Mouse (Mus musculus) forelimb bud, embryonic 11.5 days (tissue): ENCODE data around the gene Akap6.
"Not testable (repeated sequence)": the region's sequence is repeated elsewhere in the genome, so short reads cannot be mapped to it uniquely, and the experiment has no call there.

Experiments used
- DNase-seq: peaks from one replicate; pipeline ENCODE4 v3.0.0-alpha.2; 2012; ENCODE audit warnings: low read depth, low spot score

Akap6 gene

DNA sequence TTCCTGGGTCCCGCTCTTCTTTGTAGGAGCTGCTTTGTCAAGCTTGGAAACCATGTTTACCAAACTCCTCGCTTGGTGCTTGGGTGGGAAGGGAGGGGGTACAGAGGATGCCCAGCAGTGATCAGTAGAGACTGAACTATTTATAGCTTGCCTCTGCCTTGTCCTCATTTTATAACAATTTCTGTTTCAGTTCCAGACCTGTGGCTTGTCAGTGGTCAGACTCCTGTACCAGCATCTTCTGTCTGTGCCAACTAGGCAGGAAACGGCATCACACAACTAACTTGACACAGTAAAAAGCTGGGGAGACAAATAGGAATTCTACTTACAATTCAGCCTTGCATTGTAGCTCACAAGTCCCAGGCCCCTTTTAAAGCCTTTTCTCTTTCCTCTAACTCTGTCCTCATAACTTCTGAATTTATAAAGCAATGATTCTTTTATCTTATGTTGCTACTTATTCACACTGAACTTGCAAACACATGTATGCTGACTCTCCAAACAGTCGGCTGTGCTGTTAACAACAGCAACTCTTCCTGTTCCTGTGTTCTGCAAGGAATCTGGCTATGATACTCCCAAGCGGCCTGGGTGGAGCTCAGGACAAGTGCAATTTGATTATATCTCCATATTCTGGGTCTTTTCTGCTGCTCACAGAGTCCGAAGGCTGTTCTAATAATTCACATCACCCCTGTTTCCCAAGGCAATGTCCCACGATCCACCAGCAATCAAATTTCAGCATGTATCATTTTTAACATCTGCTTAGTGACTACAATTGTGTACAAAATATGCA, 12.9 kb downstream of the Akap6 start:
- DNase-seq: no peak

- DNase-seq: no peak
Measured at GRCm38 (mm10) chr12:52718392-52718791, 19.2 kb downstream of the Akap6 start.

- DNase-seq: no peak
Measured at GRCm38 (mm10) chr12:52719232-52719631, 20.0 kb downstream of the Akap6 start.

DNA sequence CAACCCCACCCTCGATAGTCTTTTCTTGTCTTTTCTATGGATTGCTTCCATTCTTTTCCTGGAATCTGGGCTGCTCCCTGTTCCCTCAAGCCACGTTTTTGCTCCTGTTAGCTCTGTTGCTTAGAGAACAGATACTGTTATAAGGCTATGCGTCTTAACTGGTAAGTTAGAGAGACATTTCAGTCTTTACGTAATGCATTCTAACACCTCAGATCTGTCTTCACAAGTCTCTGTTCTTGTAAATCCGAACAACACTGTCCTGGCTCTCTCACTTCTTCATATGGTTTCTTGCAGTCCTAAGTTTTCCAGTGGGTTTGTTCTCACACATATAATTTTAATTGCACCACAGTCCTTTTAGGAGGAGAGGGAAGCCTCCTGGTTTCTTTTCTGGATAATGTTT, 20.5 kb downstream of the Akap6 start:
- DNase-seq: no peak

DNA sequence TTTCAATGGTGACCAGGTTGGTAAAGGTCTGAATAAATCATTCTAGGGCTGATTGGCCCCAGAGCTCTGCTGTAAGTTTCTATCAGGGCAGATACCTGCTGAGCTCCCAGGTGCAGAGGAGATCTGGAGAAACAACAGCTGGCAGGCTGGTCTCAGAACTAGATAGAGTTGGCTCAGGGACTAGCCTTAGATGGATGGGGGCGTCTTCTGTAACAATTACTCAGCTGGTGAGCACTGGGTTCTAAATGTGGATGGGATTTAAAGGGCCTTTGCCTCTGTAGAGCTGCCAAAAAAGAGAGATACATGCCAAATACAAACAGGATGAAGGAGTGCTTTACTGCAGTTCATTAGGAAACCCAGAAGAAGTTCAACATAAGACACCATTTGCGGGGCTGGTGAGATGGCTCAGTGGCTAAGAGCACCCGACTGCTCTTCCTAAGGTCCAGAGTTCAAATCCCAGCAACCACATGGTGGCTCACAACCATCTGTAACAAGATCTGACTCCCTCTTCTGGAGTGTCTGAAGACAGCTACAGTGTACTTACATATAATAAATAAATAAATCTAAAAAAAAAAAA, 24.9 kb downstream of the Akap6 start:
- DNase-seq: not testable (repeated sequence)

DNA sequence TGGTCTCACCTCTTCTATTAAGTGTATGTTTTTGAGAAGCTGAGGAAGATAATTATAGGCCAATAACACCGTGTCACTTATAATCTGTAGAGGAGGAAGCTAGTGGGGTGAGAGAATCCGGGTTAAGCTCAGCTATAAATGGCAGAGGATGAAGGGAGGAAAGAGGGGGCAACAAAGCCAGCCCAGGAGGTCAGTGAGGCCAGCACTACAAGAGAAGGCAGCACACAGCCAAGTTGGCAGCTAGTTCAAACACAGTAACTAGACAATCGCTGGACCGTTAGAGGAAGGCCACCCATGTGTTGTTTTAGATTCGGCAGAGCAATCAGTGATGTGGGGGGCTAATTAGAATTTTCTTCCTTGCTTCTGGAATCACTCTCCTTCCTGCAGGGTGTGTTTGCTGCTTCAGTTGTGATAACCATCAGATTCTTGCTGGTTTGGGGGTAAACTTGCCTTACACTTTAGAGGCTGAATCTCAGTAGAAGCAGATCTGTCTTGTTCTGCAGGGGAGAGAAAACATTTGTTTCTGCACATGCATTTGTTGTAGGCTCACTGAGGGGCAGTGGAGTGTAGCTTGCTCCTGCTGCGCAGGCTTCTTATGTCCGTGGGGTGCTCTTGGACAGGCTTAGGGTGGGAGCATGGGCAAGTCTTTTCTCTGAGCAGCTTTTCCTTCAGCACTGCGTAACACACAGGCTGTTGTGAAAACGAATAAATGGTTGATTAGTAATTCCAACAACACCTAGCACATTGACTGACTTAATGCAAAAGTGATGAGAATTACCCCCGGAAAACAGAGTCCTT, 27.4 kb downstream of the Akap6 start:
- no peak for DNase-seq

- DNase-seq: no peak
Measured at GRCm38 (mm10) chr12:52729396-52729795, 30.2 kb downstream of the Akap6 start.

DNA sequence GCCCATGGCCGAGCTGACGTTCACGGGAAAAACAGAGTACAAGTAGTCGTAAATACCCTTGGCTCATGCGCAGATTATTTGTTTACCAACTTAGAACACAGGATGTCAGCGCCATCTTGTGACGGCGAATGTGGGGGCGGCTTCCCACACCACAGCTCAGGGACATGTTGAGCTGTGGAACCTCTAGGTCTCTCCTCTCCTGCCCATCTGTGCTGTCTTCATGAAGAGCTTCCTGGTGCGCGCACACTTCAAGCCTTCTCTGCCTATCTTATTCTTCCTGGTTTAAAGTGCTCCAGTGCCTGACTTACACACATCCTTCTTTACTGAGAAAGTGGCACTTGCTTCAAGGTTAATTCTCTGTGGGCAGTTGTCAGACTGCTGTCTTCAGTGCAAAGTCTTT, 36.0 kb downstream of the Akap6 start:
- DNase-seq: not testable (repeated sequence)

DNA sequence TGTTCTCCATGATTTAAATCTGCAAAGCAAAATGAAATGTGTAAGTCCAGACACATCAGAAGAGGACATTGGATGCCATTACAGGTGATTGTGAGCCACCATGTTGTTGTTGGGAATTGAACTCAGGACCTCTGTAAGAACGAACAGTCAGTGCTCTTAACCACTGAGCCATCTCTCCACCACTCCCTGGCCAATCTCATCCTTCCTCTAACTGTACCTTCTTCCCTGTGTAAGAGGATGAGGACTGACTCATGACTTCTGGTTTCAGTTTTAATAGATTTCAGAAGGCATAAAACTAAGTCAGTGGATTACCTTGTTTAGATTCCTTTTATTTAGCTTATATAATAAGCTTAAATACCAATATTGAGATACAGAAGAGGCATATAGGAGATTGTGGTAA, 38.0 kb downstream of the Akap6 start:
- DNase-seq: no peak

DNA sequence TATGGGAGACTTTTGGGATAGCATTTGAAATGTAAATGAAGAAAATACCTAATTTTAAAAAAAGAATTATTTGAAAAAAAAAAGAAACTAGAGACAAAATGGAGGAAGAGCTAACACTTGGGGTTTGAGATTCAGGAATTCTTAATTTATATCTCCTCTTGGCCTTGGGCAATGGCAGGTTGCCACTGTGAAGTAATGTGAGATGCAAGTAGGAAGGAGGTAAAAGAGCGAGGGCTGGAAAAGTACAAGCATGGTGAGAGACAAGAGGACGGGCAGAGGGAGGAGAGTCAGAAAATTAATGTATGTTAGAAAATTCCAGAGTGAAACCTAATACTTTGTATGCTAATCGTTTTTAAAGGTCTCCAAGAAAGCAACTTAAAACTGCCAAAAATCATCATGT, 40.1 kb downstream of the Akap6 start:
- DNase-seq: no peak

DNA sequence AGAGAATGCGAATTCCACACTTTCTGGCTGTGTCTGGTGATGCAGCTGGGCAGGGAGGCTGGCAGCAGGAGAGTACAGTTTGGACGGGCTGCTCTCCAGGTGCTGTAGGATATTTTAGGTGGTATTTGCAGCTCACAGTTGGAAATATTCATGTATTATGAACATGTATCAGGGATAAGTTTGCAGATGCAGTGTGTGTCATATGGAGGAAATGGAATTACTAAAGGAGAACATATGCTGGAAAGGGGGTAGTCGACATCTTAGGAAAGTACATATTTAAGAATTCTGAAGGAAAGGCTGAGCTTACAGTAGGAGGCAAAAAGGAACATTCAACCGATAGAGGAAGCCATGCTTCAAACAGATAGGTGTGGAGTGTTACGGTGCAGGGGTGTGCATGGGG, 42.6 kb downstream of the Akap6 start:
- DNase-seq: no peak

DNA sequence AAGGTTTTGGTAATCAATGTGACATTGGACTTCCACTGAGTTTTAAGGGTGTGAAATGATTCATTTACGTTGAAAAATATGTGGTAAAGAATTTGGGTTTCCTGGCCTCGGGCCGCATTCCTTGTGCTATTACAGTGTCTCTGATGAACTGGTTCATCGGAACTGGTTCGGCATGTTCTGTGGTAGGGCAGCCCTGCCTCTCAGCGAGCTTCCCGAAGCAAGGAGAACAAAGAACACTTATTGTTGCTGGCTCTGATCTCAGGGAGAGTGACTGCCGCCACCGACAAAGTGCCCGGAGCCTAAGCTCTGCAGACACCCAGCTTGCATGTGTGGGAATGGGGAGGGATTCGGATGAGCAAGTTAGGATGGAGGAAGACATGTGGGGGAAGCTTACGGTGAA, 50.8 kb downstream of the Akap6 start:
- DNase-seq: no peak

DNA sequence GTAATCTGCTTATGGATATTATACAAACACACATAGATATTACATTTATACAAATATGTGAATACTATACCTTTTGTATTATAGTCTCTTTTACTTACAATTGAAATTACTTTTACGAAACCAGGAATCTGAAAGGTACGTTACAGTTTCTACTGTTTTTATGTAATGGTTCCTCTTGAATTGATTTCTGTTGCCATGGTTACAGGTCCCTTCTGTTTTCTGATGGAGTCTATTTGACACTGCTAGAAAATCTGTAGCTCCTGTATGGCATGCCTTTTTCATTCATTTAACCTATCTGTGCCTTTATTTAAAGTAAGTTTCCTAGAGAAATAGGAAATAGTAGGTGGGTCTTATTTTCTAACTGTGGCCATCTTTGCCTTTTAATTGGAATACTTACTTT, 56.5 kb downstream of the Akap6 start:
- no peak for DNase-seq

- no peak for DNase-seq
Measured at GRCm38 (mm10) chr12:52757881-52758280, 58.7 kb downstream of the Akap6 start.

DNA sequence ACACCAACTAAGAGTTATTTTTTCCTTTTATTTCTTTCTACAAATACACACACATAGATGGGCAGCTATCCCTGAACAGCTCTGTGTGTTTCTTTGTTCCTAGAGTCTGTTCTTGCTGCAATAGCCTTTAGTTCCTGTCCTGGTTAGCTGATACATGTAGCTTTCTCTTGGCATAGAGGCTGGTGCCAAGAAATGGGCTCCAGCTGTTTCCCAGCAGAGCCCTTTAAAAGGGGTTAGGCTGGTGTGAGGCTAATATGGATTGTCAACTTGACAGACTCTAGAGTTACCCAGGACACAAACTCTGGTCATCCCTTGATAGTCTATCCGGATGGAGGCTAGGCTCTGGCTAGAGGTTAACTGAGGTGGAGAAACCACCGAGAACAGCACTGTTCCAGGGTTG, 64.9 kb downstream of the Akap6 start:
- no peak for DNase-seq

- no peak for DNase-seq
Measured at GRCm38 (mm10) chr12:52764810-52765209, 65.6 kb downstream of the Akap6 start.

- no peak for DNase-seq
Measured at GRCm38 (mm10) chr12:52769561-52769960, 70.4 kb downstream of the Akap6 start.

DNA sequence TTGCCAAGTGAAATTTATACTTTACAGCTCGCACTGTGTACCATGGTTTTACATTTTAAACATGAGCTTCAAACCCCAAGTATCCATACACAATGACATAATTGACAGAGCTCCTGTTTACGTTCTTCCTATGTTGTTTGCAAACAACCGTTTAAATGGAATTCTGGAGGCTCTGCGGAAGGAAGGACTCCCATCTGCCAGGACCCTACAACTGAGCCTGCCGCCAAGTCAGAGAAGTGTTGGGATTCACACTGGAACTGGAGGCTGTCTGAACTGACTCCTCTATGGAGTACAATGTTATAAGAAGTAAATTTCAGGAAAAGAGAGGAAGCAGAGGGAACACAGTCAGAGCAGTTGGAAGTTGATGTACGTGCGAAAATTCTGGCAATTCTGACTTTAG, 72.7 kb downstream of the Akap6 start:
- no peak for DNase-seq

GRCm38 (mm10) chr12:52772494-52773280, 73.5 kb downstream of the Akap6 start:
- DNase-seq: no peak

DNA sequence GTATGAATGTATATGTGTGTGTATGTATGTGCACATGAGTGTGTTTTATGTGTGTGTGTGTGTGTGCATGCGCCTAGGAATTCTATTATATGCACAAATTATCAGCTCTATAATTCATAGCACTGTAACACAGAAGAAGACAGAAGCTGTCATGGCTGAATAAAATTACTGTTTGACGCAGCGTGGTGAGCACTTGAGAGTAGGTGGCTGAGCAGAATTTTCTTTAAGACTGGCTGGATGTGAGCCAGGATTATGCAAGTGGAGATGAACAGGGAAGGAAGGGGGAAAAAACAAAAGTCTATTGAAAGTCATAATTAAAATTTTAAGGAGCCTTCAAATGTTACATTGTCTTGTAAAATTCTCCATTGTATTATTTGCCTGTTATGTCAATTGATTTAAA, 74.7 kb downstream of the Akap6 start:
- no peak for DNase-seq

DNA sequence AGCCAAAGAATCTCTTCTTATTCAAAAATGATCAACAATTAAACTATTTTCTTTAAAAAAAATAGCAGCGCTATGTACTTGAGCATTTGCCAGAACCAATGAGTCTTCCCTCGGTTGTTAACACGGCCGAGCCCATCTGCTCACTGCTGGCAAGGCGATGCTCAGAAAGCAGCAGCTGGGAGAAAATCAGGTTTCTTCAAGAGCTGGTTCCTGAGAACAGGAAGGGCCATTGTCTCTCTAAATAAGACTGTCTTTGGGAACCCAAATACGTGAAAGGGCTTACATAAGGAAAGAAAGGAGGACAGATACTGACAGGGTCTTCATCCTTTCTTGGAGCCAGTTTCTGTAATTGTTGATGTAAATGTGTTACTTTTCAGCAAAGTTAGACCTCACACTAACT, 75.2 kb downstream of the Akap6 start:
- DNase-seq: no peak

GRCm38 (mm10) chr12:52780216-52780615, 81.0 kb downstream of the Akap6 start:
- no peak for DNase-seq
